ENCODE assay signal across 1 mouse cellular context in genomic region chr7:119793586-119794250, GRCm38 (mm10).
TF ChIP-seq lines count a peak whose summit lies in the region.

Gene Rexo5 (plus strand): TSS chr7:119794006.
Gene Eri2 (minus strand): TSS chr7:119794058.

TF ChIP-seq in MEL, 35 proteins besides CTCF, POLR2A, EP300 and RAD21 (continued from another document):
- TF ChIP-seq USF2 (IDR thresholded peaks at IDR 0.05; ENCODE audit: borderline replicate concordance in 1 of 2, insufficient read depth in 1 of 2, low read depth in 1 of 2, low read length in 2 of 2) (no peak), ZC3H11A (IDR thresholded peaks at IDR 0.05; ENCODE audit: low read depth, low read length) (no peak), ETS1 (IDR thresholded peaks at IDR 0.05; ENCODE audit: low read depth, low read length) (peak; percentile 54), BHLHE40 (IDR thresholded peaks at IDR 0.05; ENCODE audit: borderline replicate concordance, low read depth, low read length) (no peak), MAFK (IDR thresholded peaks at IDR 0.05; ENCODE audit: borderline replicate concordance, low read depth, low read length) (no peak), USF1 (IDR thresholded peaks at IDR 0.05; ENCODE audit: low read depth, low read length) (0 out of 2 replicates have a peak, but pooled peaks have one; percentile 7), GATA1 (IDR thresholded peaks at IDR 0.05; ENCODE audit: low read depth, low read length) (no peak), KAT2A (conservative IDR thresholded peaks at IDR 0.05; ENCODE audit: low read depth, low read length) (no peak), MYB (IDR thresholded peaks at IDR 0.05; ENCODE audit: low read depth, low read length) (peak; percentile 50; the same call in 1 of the 2 replicates), CHD1 (IDR thresholded peaks at IDR 0.05; ENCODE audit: low read depth, low read length) (no peak)
TF ChIP-seq in MEL: peak in this region for 17.
